Comparison of ENCODE assay signal across 8 mouse cellular contexts in the genomic region with DNA sequence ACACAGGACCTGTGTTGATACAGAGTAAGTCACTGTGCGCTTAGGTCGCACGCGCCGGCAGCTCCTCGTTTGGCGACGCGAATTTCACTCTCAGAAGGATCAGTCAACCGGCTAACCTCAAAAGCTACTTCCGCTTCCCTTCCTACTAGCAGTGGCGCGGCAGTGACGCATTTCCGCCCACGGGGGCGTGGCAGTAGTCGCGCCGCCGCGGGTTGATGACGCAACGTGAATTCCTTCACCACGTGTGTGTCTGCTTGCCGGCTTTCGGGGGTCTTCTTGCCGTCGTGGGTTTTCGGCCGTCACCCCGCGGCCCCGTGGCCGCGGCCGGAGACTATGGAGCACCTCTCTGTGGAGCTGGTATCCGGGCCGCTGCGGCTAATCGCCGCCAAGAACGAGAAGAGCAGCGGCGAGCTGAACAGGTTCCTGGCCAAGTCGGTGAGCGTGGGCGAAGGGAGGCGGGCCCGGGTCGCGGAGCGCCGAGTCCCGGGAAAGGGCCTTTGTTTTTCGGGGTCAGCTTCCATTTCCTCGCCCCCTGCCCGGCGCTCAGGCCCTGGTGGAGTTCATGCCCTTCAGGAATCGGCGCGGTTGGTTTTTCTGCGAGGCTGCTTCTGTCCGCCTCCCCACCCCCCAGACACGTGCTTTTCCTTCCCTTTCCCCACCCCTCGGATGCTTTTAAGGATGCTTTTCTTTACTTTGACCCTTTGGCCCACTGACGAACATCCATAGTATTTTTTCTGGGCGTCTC. TPM values are rescaled to one million over a fixed set of nuclear protein-coding genes. Genes with fewer than 3 reads are reported as not detected.
DNase-seq lines count a peak whose midpoint lies in the region; ATAC-seq and TF ChIP-seq lines count a peak whose summit lies in the region.

A gene (plus strand): TSS at position 202 of the 745 bp plus-strand sequence.

- peak; percentile 96 for ATAC-seq in forebrain, embryonic 15.5 days (replicated peaks)
- peak; percentile 99 for ATAC-seq in neutrophil, adult 5-6 weeks (ENCODE audit: extremely low read depth, insufficient number of reproducible peaks, low FRiP score, poor library complexity, severe bottlenecking)

- no peak for TF ChIP-seq CTCF in lung, adult 2 months (IDR thresholded peaks at IDR 0.05; ENCODE audit: insufficient read depth, low read length)

- in situ Hi-C loops in ES-E14 (cut with MboI; ENCODE audit: low sequenced_read_pairs in 2 of 2, unreplicated experiment in 2 of 2), result no loop called here

- H3K9ac ChIP-seq in ES-E14 (ENCODE audit: insufficient read depth, low read depth, low read length, poor library complexity, severe bottlenecking), result peak within 1 kb of the TSS; percentile 96
- peak within 1 kb of the TSS; percentile 56 for H3K9ac ChIP-seq in forebrain, embryonic 15.5 days (replicated peaks)

- no peaks in the 10 kb centered on the region for H3K9me3 ChIP-seq in ES-E14 (ENCODE audit: control insufficient read depth, insufficient read depth, low read depth, low read length)
- H3K9me3 ChIP-seq in forebrain, embryonic 15.5 days, result no peaks in the 10 kb centered on the region

- peak within 1 kb of the TSS; percentile 53 for H3K4me2 ChIP-seq in forebrain, embryonic 15.5 days (replicated peaks)

- peak within 1 kb of the TSS; percentile 86 for H3K27ac ChIP-seq in ES-E14 (ENCODE audit: insufficient read depth, low read depth, low read length, poor library complexity, severe bottlenecking)
- H3K27ac ChIP-seq in forebrain, embryonic 15.5 days (replicated peaks), result peak within 1 kb of the TSS; percentile 82

- H3K4me1 ChIP-seq in ES-E14 (ENCODE audit: control insufficient read depth in 2 of 2, insufficient read depth in 2 of 2, low read length in 2 of 2, poor library complexity in 1 of 2), result peaks cover 0 to 2% of the 10 kb centered on the region in 2 experiments; a peak in 1 of 4 replicates
- peaks cover 17% of the 10 kb centered on the region for H3K4me1 ChIP-seq in forebrain, embryonic 15.5 days
- H3K4me1 ChIP-seq in lung, adult 2 months (ENCODE audit: control insufficient read depth, insufficient read depth, low read length), result no peaks in the 10 kb centered on the region

- DNase-seq in ES-E14 (ENCODE audit: low read depth, low spot score), result peak; percentile 86
- DNase-seq in cerebellum, adult 11-12 months, result peak; percentile 92
- peak; percentile 85 for DNase-seq in heart, postnatal 25 days (ENCODE audit: low spot score)
- DNase-seq in layer of hippocampus, adult 18-20 months (ENCODE audit: low spot score in 2 of 2), result peak; percentile 95 to 99
- peak; percentile 95 for DNase-seq in lung, adult 2 months
- peak; percentile 83 to 90 for DNase-seq in thymus, adult 18-20 months

- H3K27me3 ChIP-seq in forebrain, embryonic 15.5 days, result no peaks in the 10 kb centered on the region

- intact Hi-C loops in heart, postnatal 25 days (cut with DNase I), result loop anchor here (2.0 to 10.0 kb wide), 4 partner anchors 42 to 695 kb away; a partner anchor contains a TSS

- peak; percentile 85; the same call in 1 of the 2 replicates for TF ChIP-seq POLR2A in lung, adult 2 months (IDR thresholded peaks at IDR 0.05; ENCODE audit: borderline replicate concordance, extremely low read depth, low read depth, low read length)

- H3K4me3 ChIP-seq in ES-E14 (ENCODE audit: insufficient read depth in 1 of 2, low read depth in 1 of 2, low read length in 2 of 2, poor library complexity in 1 of 2, severe bottlenecking in 1 of 2), result peak within 1 kb of the TSS; percentile 87 to 99
- peak within 1 kb of the TSS; percentile 70 for H3K4me3 ChIP-seq in forebrain, embryonic 15.5 days
- H3K4me3 ChIP-seq in lung, adult 2 months (replicated peaks; ENCODE audit: extremely low read depth, low read depth, low read length), result peak within 1 kb of the TSS; percentile 98

- H3K36me3 ChIP-seq in ES-E14 (ENCODE audit: control insufficient read depth, insufficient read depth, low read length, poor library complexity, severe bottlenecking), result peaks cover 11% of the 10 kb centered on the region
- peaks cover 8% of the 10 kb centered on the region for H3K36me3 ChIP-seq in forebrain, embryonic 15.5 days

- WGBS in forebrain, embryonic 15.5 days, result under 1% methylated on average over 66 of the region's 68 CpGs
- WGBS in lung, adult 2 months, result under 1% methylated on average over 67 of the region's 68 CpGs

TF ChIP-seq in ES-E14, 5 proteins besides CTCF, POLR2A, EP300 and RAD21:
- TF ChIP-seq HCFC1 (IDR thresholded peaks at IDR 0.05; ENCODE audit: borderline replicate concordance, insufficient read depth, low read length), result peak; percentile 83; the same call in 1 of the 2 replicates
- no peak for TF ChIP-seq CHD2 (IDR thresholded peaks at IDR 0.05; ENCODE audit: low read depth, low read length)
- 0 out of 2 replicates have a peak, but pooled peaks have one; percentile 1 for TF ChIP-seq ZC3H11A (IDR thresholded peaks at IDR 0.05; ENCODE audit: borderline replicate concordance, low read depth, low read length)
- no peak for TF ChIP-seq ZNF384 (IDR thresholded peaks at IDR 0.05; ENCODE audit: low read depth, low read length)
- TF ChIP-seq MAFK (IDR thresholded peaks at IDR 0.05; ENCODE audit: insufficient read depth, low read depth, low read length), result 0 out of 2 replicates have a peak, but pooled peaks have one; percentile 2

RNA-seq across cellular contexts. Expression of the gene that starts here (rescaled TPM):
- 143 and 146 TPM in 2 replicates for total RNA-seq in ES-E14 (2012; rRNA removed)
- 17.4 and 19.0 TPM in 2 replicates for polyA plus RNA-seq in forebrain, embryonic 15.5 days (2015; fragmentation: Nextera tagmentation; extraction: Ambion mirVana)
- total RNA-seq in heart, postnatal 25 days (2021), result 1 to 10 TPM; 8.4 to 9.4 TPM
- total RNA-seq in layer of hippocampus, adult 18-20 months (2021), result 10 to 100 TPM; 29.3 to 30.0 TPM
- 4.1 and 6.0 TPM in 2 replicates for polyA plus RNA-seq in lung, adult 2 months (2012; rRNA removed)
- total RNA-seq in neutrophil, adult 5-6 weeks (2017), result 54.0 and 64.7 TPM in 2 replicates

Comparison
In these comparisons a context has a peak if more than half of its experiments do, and no peak if none do; other contexts are left out.
1. Peak in every context shown above with its lines: DNase-seq, ATAC-seq, H3K4me3 ChIP-seq and H3K27ac ChIP-seq.